ENCODE assay signal across 20 mouse cellular contexts in genomic region chr10:50203587-50203986, GRCm38 (mm10).
DNase-seq lines count a peak whose midpoint lies in the region; ATAC-seq and TF ChIP-seq lines count a peak whose summit lies in the region.
"Had no signal": no experiment of that assay in that cellular context is flagged by ENCODE, and none has a peak within 500 bp of the region (broad histone marks: within the 10 kb centered on the region; RNA-seq: fewer than 3 reads in every experiment).

No protein-coding gene starts in this region.

- no peaks in the 10 kb centered on the region for H3K36me3 ChIP-seq in limb, embryonic 11.5 days (ENCODE audit: control insufficient read depth, insufficient read depth, low read length)
- H3K36me3 ChIP-seq in limb, embryonic 10.5 days: no peaks in the 10 kb centered on the region
- no peaks in the 10 kb centered on the region for H3K36me3 ChIP-seq in embryonic facial prominence, embryonic 12.5 days
- no peaks in the 10 kb centered on the region for H3K36me3 ChIP-seq in limb, embryonic 14.5 days (ENCODE audit: control insufficient read depth, insufficient read depth, low read length)
- H3K36me3 ChIP-seq: forebrain, embryonic 12.5 days; heart, embryonic 10.5 days; hindbrain, embryonic 13.5 days; intestine, embryonic 15.5 days had no signal

- no peak for TF ChIP-seq POLR2A in limb, embryonic 14.5 days (IDR thresholded peaks at IDR 0.05; ENCODE audit: borderline replicate concordance, extremely low read depth, insufficient read depth, insufficient read length)

- no peak for ATAC-seq in limb, embryonic 11.5 days (ENCODE audit: insufficient number of reproducible peaks, low FRiP score, low TSS enrichment, low read depth)
- 0 out of 2 replicates have a peak, but pooled peaks have one; percentile 41 for ATAC-seq in embryonic facial prominence, embryonic 12.5 days (ENCODE audit: insufficient number of reproducible peaks, insufficient read depth, low FRiP score, low TSS enrichment)
- ATAC-seq in limb, embryonic 14.5 days (ENCODE audit: low FRiP score, low read depth): no peak
- ATAC-seq: hindbrain, postnatal 0 days; intestine, embryonic 15.5 days had no signal

- no peak overlapping the region for H3K27ac ChIP-seq in limb, embryonic 11.5 days (replicated peaks; ENCODE audit: low read depth, low read length)
- no peak overlapping the region for H3K27ac ChIP-seq in limb, embryonic 10.5 days
- H3K27ac ChIP-seq in embryonic facial prominence, embryonic 12.5 days: no peak overlapping the region
- H3K27ac ChIP-seq in limb, embryonic 14.5 days (replicated peaks; ENCODE audit: low read depth, low read length): no peak overlapping the region
- H3K27ac ChIP-seq: forebrain, embryonic 12.5 days; heart, embryonic 10.5 days; hindbrain, embryonic 13.5 days; hindbrain, postnatal 0 days; intestine, embryonic 15.5 days had no signal

- no peaks in the 10 kb centered on the region for H3K9me3 ChIP-seq in limb, embryonic 11.5 days (ENCODE audit: control insufficient read depth, low read length)
- no peaks in the 10 kb centered on the region for H3K9me3 ChIP-seq in limb, embryonic 10.5 days (replicated peaks)
- H3K9me3 ChIP-seq in embryonic facial prominence, embryonic 12.5 days: no peaks in the 10 kb centered on the region
- no peaks in the 10 kb centered on the region for H3K9me3 ChIP-seq in limb, embryonic 14.5 days (ENCODE audit: control insufficient read depth, low read length)
- H3K9me3 ChIP-seq: forebrain, embryonic 12.5 days; heart, embryonic 10.5 days; hindbrain, embryonic 13.5 days; intestine, embryonic 15.5 days had no signal

- peak; percentile 34 for DNase-seq in limb, embryonic 11.5 days (ENCODE audit: low spot score)
- DNase-seq in limb, embryonic 10.5 days (ENCODE audit: low spot score): no peak
- peak; percentile 32 for DNase-seq in limb, embryonic 14.5 days (ENCODE audit: low spot score)
- DNase-seq in layer of hippocampus, adult 11-12 months (ENCODE audit: low spot score): no peak
- DNase-seq in cerebellum, adult 9-10 months: no peak
- DNase-seq: adrenal gland, postnatal 10 days; cerebellum, adult 11 months; cerebellum, adult 8-10 months; cerebellum, postnatal 25 days; gastrocnemius, postnatal 10 days; heart, adult 18-20 months; heart, postnatal 10 days; heart, postnatal 4 days; kidney, adult 2 months had no signal

- 5% methylated on average over 2 of the region's 2 CpGs for WGBS in limb, embryonic 11.5 days
- WGBS in limb, embryonic 10.5 days: 12% methylated on average over 2 of the region's 2 CpGs
- 16% methylated on average over 2 of the region's 2 CpGs for WGBS in embryonic facial prominence, embryonic 12.5 days
- 13% methylated on average over 2 of the region's 2 CpGs for WGBS in limb, embryonic 14.5 days

- H3K9ac ChIP-seq in limb, embryonic 11.5 days (ENCODE audit: low read length): no peak overlapping the region
- no peak overlapping the region for H3K9ac ChIP-seq in embryonic facial prominence, embryonic 12.5 days
- no peak overlapping the region for H3K9ac ChIP-seq in limb, embryonic 14.5 days (ENCODE audit: low read depth, low read length, severe bottlenecking)
- H3K9ac ChIP-seq: forebrain, embryonic 12.5 days; hindbrain, embryonic 13.5 days; intestine, embryonic 15.5 days had no signal

- H3K4me3 ChIP-seq in limb, embryonic 11.5 days (ENCODE audit: low read depth, low read length): no peak overlapping the region
- H3K4me3 ChIP-seq in limb, embryonic 10.5 days: no peak overlapping the region
- H3K4me3 ChIP-seq in embryonic facial prominence, embryonic 12.5 days: no peak overlapping the region
- no peak overlapping the region for H3K4me3 ChIP-seq in limb, embryonic 14.5 days (replicated peaks; ENCODE audit: low read length)
- H3K4me3 ChIP-seq: forebrain, embryonic 12.5 days; heart, embryonic 10.5 days; hindbrain, embryonic 13.5 days; intestine, embryonic 15.5 days had no signal

- no peak overlapping the region for H3K4me2 ChIP-seq in limb, embryonic 11.5 days (ENCODE audit: low read depth, severe bottlenecking)
- no peak overlapping the region for H3K4me2 ChIP-seq in embryonic facial prominence, embryonic 12.5 days (replicated peaks)
- H3K4me2 ChIP-seq in limb, embryonic 14.5 days (replicated peaks; ENCODE audit: low read depth, low read length, severe bottlenecking): no peak overlapping the region
- H3K4me2 ChIP-seq: forebrain, embryonic 12.5 days; hindbrain, embryonic 13.5 days; intestine, embryonic 15.5 days had no signal

- no peaks in the 10 kb centered on the region for H3K27me3 ChIP-seq in limb, embryonic 11.5 days (ENCODE audit: control insufficient read depth, insufficient read depth, low read length)
- no peaks in the 10 kb centered on the region for H3K27me3 ChIP-seq in limb, embryonic 10.5 days (ENCODE audit: low read depth, poor library complexity, severe bottlenecking)
- H3K27me3 ChIP-seq in embryonic facial prominence, embryonic 12.5 days: no peaks in the 10 kb centered on the region
- no peaks in the 10 kb centered on the region for H3K27me3 ChIP-seq in limb, embryonic 14.5 days (ENCODE audit: control insufficient read depth, insufficient read depth, low read length)
- H3K27me3 ChIP-seq: hindbrain, embryonic 13.5 days; intestine, embryonic 15.5 days had no signal

- 0 out of 2 replicates have a peak, but pooled peaks cover 2% of the 10 kb centered on the region for H3K4me1 ChIP-seq in limb, embryonic 11.5 days (ENCODE audit: control insufficient read depth, insufficient read depth, low read length)
- H3K4me1 ChIP-seq in limb, embryonic 10.5 days: peaks cover 13% of the 10 kb centered on the region
- no peaks in the 10 kb centered on the region for H3K4me1 ChIP-seq in embryonic facial prominence, embryonic 12.5 days
- no peaks in the 10 kb centered on the region for H3K4me1 ChIP-seq in limb, embryonic 14.5 days (ENCODE audit: control insufficient read depth, insufficient read depth, low read length)
- H3K4me1 ChIP-seq: heart, embryonic 10.5 days; hindbrain, embryonic 13.5 days; intestine, embryonic 15.5 days had no signal

Comparison
In these comparisons a context has a peak if more than half of its experiments do, and no peak if none do; other contexts are left out.
1. DNase-seq: peak in limb, embryonic 11.5 days (single experiment) and limb, embryonic 14.5 days (single experiment); none in limb, embryonic 10.5 days (single experiment), layer of hippocampus, adult 11-12 months (single experiment) and cerebellum, adult 9-10 months (single experiment).